Mouse (Mus musculus) midbrain, embryonic 15.5 days (tissue): ENCODE measurements around the gene Rnf144b. TPM values are rescaled to one million over a fixed set of nuclear protein-coding genes. Genes with fewer than 3 reads are reported as not detected.

Source experiments
- ATAC-seq: fragments of 200-750 bp; cut with Nextera tagmentation; replicated peaks from 2 replicates; pipeline ENCODE4 v1.8.0; 2017; ENCODE audit warnings: moderate TSS enrichment
- H3K27ac ChIP-seq: fragments of 300-500 bp; sonication (generic); 2 replicates; pipeline ENCODE4 v1.5.1; 2015; ENCODE audit warnings: mild to moderate bottlenecking, inconsistent platforms
- H3K27me3 ChIP-seq: fragments of 300-500 bp; sonication (generic); replicated peaks from 2 replicates; pipeline ENCODE4 v1.6.1; 2015; ENCODE audit warnings: inconsistent platforms
- H3K36me3 ChIP-seq: fragments of 300-500 bp; sonication (generic); replicated peaks from 2 replicates; pipeline ENCODE4 v1.6.1; 2015; ENCODE audit warnings: inconsistent platforms
- H3K4me1 ChIP-seq: fragments of 300-500 bp; sonication (generic); 2 replicates; pipeline ENCODE4 v1.6.1; 2015; ENCODE audit warnings: inconsistent platforms
- H3K4me2 ChIP-seq: fragments of 300-500 bp; sonication (generic); 2 replicates; pipeline ENCODE4 v1.6.1; 2015; ENCODE audit warnings: inconsistent platforms, mild to moderate bottlenecking, moderate library complexity
- H3K4me3 ChIP-seq: fragments of 300-500 bp; sonication (generic); 2 replicates; pipeline ENCODE4 v1.5.1; 2015; ENCODE audit warnings: mild to moderate bottlenecking, inconsistent platforms
- H3K9ac ChIP-seq: fragments of 300-500 bp; sonication (generic); 2 replicates; pipeline ENCODE4 v1.6.1; 2015; ENCODE audit warnings: mild to moderate bottlenecking, inconsistent platforms
- H3K9me3 ChIP-seq: fragments of 300-500 bp; sonication (generic); 2 replicates; pipeline ENCODE4 v1.6.1; 2016; ENCODE audit warnings: inconsistent platforms
- WGBS: fragments of 180-500 bp; shearing (Covaris S2); methylation state at CpG from one replicate; pipeline ENCODE4 v1.1.7; 2015; ENCODE audit warnings: mixed read lengths; 5-methylcytosine and 5-hydroxymethylcytosine counted together
- polyA plus RNA-seq: library from polyadenylated mRNA; unstranded; fragments of >200 nt; fragmentation: Nextera tagmentation; extraction: Ambion mirVana; gene quantifications from 2 replicates; pipeline ENCODE4 v1.2.1, GENCODE M21; 2015

Rnf144b gene
- polyA plus RNA-seq, 1 experiment from 2014 or later: 0.74 TPM

DNA sequence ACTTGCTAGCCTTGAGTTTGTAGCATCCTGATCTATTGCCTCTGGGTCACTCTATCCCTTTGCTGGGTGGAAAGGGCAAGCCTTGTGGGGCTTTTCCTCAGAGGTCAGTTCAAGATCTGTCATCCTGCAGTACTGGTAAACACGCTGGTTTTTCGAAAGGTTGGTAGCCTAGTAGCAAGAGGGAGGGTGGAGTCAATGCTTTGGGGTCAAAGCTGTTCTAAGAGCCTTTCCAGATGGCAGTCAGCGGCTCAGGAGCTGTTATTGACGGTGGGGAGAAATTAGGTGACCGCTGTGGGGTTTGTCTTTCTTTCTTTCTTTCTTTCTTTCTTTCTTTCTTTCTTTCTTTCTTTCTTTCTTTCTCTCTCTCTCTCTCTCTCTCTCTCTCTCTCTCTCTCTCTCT lies 34.4 kb downstream of the Rnf144b start:
- Histone ChIP-seq H3K9ac (no peak overlapping the region), H3K4me3 (no peak overlapping the region), H3K9me3 (no peaks in the 10 kb centered on the region), H3K36me3 (no peaks in the 10 kb centered on the region), H3K4me2 (no peak overlapping the region), H3K27me3 (no peaks in the 10 kb centered on the region), H3K4me1 (no peaks in the 10 kb centered on the region), H3K27ac (no peak overlapping the region)
- ATAC-seq: no peak
- WGBS: 71% methylated on average over 5 of the region's 5 CpGs

DNA sequence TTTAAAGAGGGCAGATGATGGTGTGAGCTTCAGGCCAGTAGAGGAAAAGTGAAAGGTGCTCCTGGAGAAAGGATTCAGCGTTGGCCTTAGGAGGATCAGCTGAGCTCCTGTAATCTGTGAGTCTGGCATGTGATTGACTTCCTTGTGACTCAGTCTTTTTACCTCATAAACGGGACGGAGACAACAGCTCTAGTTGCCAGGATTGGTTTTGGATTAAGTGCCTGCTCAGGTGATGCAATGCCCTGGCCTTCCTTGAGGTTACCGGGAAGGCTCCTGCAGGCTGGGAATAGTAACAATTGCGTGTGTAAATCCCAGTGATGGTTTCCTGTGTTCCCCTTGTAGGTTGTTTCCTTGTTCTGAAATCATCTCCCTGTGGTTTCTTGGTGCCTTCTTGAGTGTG lies 39.5 kb downstream of the Rnf144b start:
- no peak overlapping the region for H3K4me3 ChIP-seq
- no peaks in the 10 kb centered on the region for H3K9me3 ChIP-seq
- H3K4me2 ChIP-seq: no peak overlapping the region
- no peaks in the 10 kb centered on the region for H3K27me3 ChIP-seq
- no peak overlapping the region for H3K9ac ChIP-seq
- 90% methylated on average over 5 of the region's 5 CpGs for WGBS
- ATAC-seq: no peak
- H3K4me1 ChIP-seq: no peaks in the 10 kb centered on the region
- no peak overlapping the region for H3K27ac ChIP-seq
- H3K36me3 ChIP-seq: no peaks in the 10 kb centered on the region

DNA sequence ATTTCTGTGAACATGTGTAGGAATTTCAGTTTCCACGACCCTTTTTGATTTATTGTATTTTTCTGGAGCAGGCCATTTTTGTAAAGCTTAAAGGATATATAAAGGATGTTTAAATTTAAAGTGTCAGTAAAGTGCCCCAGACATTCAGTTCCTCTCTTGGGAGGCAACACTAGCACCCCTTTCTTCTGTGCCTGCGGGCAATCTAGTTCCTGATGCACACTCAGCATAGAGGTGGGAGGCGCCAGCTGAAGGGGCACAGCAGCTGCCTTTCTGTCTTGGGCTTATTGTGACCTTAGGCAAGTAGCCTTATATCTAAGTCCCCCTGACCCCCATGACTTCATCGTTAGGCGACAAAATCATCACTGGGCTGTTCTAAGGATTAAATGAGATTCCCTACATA lies 42.3 kb downstream of the Rnf144b start:
- Histone ChIP-seq H3K9me3 (no peaks in the 10 kb centered on the region), H3K27ac (no peak overlapping the region), H3K4me3 (no peak overlapping the region), H3K27me3 (no peaks in the 10 kb centered on the region), H3K9ac (no peak overlapping the region), H3K36me3 (no peaks in the 10 kb centered on the region), H3K4me1 (no peaks in the 10 kb centered on the region), H3K4me2 (no peak overlapping the region)
- 85% methylated on average over 5 of the region's 5 CpGs for WGBS
- ATAC-seq: no peak

DNA sequence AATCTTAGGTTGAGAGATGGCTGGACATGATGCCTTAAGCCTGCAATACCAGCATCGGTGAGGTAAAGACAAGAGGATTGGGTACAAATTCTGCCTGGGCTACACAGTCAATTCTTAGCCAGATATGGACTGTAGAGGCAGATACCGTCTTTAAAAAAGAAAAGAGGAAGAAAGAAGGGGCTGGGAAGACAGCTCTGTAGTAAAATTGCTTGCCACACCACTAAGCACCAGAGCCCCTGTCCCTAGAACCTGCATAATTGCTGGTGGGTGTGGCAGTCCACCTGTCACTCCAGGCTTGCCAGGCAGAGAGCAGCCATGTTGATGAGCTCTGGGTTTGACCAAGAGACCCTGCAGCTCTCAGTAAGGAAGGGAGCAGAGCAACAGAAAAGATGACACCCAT lies 42.8 kb downstream of the Rnf144b start:
- Histone ChIP-seq H3K4me2 (no peak overlapping the region), H3K36me3 (no peaks in the 10 kb centered on the region), H3K4me1 (no peaks in the 10 kb centered on the region), H3K9ac (no peak overlapping the region), H3K9me3 (no peaks in the 10 kb centered on the region), H3K27me3 (no peaks in the 10 kb centered on the region), H3K27ac (no peak overlapping the region), H3K4me3 (no peak overlapping the region)
- WGBS: 90% methylated on average over 2 of the region's 2 CpGs
- no peak for ATAC-seq

DNA sequence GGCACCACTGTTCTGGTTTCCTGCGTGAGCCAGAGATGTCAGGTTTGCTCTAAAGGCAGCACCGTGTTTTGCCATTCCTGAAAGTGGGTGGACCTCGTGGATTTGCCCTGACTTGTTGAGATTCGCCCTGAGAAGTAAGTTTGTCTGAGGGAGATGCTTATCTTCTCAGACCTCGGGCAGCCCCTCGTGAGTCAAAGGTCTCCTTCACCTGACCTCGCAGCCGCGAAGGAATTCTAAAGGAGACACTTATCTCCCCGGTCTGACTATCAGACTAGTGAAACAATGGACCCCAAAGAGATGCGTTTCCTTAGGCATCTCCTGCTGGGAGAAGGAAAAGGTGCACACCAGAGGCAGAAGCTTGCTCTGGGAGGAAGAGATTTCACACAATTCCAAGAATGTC lies 46.0 kb downstream of the Rnf144b start:
- Histone ChIP-seq H3K9ac (no peak overlapping the region), H3K4me3 (no peak overlapping the region), H3K9me3 (no peaks in the 10 kb centered on the region), H3K4me1 (no peaks in the 10 kb centered on the region), H3K27ac (no peak overlapping the region), H3K27me3 (no peaks in the 10 kb centered on the region), H3K4me2 (no peak overlapping the region), H3K36me3 (no peaks in the 10 kb centered on the region)
- ATAC-seq: no peak
- WGBS: 62% methylated on average over 11 of the region's 11 CpGs

DNA sequence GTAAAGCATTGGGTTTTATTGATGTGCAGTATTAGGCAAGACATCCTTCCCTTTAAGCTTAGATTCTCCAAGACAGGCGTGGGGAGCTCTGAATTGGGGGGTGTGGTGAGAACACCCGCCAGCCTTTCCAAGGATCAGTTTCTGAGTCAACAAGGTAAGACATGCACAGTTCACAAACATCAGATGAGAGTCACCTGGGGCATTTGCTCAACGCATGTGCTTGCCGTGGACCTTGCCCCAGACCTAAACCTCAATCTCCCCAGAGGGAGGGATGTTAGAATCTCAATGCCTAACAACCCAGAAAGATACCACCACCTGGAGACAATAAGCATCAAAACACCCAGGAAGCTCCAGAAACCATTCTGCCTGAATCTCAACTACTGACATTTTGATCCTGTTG lies 47.6 kb downstream of the Rnf144b start:
- ATAC-seq: no peak
- Histone ChIP-seq H3K27ac (no peak overlapping the region), H3K27me3 (no peaks in the 10 kb centered on the region), H3K9ac (no peak overlapping the region), H3K4me1 (no peaks in the 10 kb centered on the region), H3K4me3 (no peak overlapping the region), H3K4me2 (no peak overlapping the region), H3K36me3 (no peaks in the 10 kb centered on the region), H3K9me3 (no peaks in the 10 kb centered on the region)
- WGBS: 88% methylated on average over 4 of the region's 4 CpGs

DNA sequence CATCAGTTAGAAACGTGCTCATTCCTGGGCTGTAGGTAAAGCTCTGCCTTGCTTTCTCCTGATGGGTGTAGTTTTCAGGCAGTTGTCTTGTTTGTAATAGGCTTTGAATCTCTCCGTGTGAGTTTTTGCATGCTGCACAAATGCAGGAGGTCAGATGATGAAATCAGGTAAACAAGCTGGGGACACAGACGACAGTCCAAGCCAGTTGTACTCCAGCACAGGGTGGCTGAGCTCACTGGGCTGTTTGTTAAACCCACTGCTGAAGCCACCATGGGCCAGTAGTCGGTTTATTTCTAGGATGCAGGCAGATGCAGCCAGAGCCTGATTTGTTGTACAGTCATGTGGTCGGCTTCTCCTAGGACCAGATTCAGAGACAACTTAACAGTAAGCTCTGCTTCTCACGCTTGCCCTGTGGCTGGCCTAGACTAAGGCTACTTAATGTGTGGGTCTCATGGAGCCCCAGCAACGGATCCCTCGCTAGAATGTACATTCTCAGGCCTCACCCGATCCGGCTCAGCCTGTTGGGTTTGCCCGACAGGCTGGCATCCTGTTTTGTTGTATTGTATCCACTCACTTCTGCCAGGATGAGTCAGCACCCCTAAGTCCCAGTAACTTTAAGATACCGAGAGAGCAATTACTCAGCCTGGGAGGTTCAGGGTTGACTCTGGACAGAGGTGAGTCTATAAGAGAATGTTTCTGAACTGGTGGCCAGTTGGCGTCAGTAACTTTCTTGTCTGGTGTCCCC lies 48.5 kb downstream of the Rnf144b start:
- H3K36me3 ChIP-seq: no peaks in the 10 kb centered on the region
- no peak overlapping the region for H3K27ac ChIP-seq
- H3K9ac ChIP-seq: no peak overlapping the region
- H3K27me3 ChIP-seq: no peaks in the 10 kb centered on the region
- H3K4me3 ChIP-seq: no peak overlapping the region
- no peaks in the 10 kb centered on the region for H3K4me1 ChIP-seq
- H3K4me2 ChIP-seq: no peak overlapping the region
- ATAC-seq: no peak
- no peaks in the 10 kb centered on the region for H3K9me3 ChIP-seq
- 77% methylated on average over 13 of the region's 13 CpGs for WGBS

DNA sequence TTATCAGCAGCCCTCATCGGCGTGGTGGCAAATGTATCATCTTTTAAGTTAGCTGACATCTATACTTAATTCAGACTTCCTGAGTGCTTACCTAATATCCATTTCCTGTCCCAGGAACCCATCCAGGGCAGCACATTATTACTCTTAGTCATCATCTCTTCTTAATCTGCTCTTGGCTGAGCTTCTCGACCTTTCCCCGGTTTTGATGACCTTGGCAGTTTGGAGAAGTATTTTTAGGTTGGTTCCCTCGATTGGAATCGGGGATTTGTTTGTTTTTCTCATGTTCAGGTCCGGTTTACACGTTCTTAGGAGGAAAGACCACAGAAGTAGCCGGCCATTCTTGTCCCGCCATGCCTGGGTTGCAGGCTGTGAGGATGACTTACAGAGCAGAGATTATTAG lies 50.4 kb downstream of the Rnf144b start:
- no peak overlapping the region for H3K4me3 ChIP-seq
- no peak overlapping the region for H3K27ac ChIP-seq
- no peak for ATAC-seq
- H3K9me3 ChIP-seq: no peaks in the 10 kb centered on the region
- no peaks in the 10 kb centered on the region for H3K4me1 ChIP-seq
- H3K36me3 ChIP-seq: no peaks in the 10 kb centered on the region
- H3K4me2 ChIP-seq: no peak overlapping the region
- no peaks in the 10 kb centered on the region for H3K27me3 ChIP-seq
- 85% methylated on average over 10 of the region's 10 CpGs for WGBS
- H3K9ac ChIP-seq: no peak overlapping the region

DNA sequence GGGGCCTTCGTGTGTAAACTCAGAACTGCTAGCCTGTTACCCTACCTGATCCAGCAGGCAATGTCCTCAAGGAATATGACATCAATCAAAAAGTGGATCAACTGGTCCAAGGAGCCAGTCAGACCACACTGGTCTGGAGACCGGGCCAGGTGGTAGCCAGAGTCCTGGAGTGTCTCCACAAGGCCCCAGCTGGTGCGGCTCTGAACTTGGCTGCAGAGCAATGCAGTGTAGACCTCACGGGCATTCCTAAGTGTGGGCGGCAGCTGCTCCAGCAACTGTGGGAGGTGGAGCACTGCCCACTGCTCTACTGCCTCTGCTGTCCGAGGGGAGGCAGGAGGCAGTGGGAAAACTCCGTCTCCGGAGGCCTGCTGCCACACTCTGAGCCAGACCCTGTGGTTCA lies 55.7 kb downstream of the Rnf144b start:
- Histone ChIP-seq H3K9ac (no peak overlapping the region), H3K4me2 (no peak overlapping the region), H3K4me1 (no peaks in the 10 kb centered on the region), H3K9me3 (no peaks in the 10 kb centered on the region), H3K4me3 (no peak overlapping the region), H3K27me3 (no peaks in the 10 kb centered on the region), H3K27ac (no peak overlapping the region), H3K36me3 (no peaks in the 10 kb centered on the region)
- ATAC-seq: no peak
- 84% methylated on average over 8 of the region's 8 CpGs for WGBS

DNA sequence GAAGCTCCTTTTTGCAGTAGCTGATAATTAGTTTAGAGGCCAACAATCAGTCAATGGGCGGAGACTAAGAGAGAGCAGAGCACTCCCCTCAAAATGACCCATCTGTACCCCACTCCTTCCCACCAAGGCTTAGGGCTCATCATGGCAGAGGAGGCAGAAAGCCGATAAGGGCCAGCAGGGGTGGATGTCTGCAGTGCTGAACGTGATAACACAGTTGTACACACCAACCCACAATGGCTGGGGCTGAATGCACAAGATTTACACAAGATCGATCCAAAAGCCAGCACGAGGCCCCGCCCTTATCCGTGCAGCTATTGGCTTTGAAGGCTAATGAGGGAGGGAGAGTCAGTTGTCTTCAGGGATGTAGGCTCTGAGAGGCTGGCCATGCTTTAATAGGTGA lies 58.3 kb downstream of the Rnf144b start:
- Histone ChIP-seq H3K9me3 (no peaks in the 10 kb centered on the region), H3K4me2 (no peak overlapping the region), H3K4me1 (no peaks in the 10 kb centered on the region), H3K4me3 (no peak overlapping the region), H3K36me3 (no peaks in the 10 kb centered on the region), H3K27ac (no peak overlapping the region), H3K9ac (no peak overlapping the region), H3K27me3 (no peaks in the 10 kb centered on the region)
- 87% methylated on average over 7 of the region's 7 CpGs for WGBS
- no peak for ATAC-seq

DNA sequence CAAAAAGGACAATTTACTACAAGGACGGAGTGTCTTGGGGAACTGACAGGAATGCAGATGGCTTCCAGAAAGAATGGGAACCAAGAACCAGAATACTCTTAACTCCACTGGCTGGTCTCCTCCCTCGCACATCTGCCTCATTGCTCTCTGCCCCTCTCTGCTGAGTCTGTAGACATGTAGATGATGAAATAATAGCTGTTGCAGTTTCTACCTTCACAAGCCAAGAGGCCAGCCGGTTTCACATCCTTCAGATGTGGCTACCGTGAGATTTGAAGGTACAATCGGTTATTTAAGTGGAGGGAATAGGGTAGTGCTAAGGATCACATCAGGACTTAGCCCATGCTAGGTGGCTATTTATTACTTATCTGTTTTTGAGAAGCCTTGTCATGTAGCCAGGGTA lies 59.9 kb downstream of the Rnf144b start:
- Histone ChIP-seq H3K27ac (no peak overlapping the region), H3K9ac (no peak overlapping the region), H3K4me2 (no peak overlapping the region), H3K27me3 (no peaks in the 10 kb centered on the region), H3K9me3 (no peaks in the 10 kb centered on the region), H3K4me1 (no peaks in the 10 kb centered on the region), H3K36me3 (no peaks in the 10 kb centered on the region), H3K4me3 (no peak overlapping the region)
- ATAC-seq: no peak
- WGBS: 93% methylated on average over 5 of the region's 5 CpGs

DNA sequence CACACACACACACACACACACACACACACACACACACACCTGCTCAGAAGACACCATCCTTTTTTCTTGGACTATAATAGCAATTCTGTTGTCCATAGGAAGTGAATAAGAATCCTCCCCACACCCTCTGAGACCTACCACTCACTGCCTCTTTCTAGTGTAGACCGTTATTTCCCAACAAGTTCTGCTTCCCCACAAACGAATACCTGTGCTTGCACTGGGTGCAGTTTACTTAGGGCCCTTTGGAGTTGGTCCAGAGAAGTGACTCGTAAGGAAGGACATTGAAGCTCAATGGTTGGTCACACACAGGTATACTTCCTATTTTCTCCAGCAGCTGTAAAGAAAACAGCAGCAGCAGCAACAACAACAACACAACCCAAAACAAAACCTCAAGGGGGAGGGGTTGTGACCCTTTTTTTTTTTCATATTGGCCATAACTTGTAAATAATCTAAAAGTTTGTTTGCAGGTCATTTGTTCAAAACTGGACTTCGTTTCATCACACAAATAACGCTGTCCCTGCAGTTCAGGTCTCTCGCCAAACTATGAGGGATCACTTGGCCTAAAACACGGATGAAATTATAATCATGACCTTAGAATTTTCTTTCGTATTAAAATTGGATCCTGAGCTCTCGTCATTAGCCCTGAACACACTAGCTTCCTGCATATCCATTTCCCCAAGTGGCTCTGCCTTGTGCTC lies 60.7 kb downstream of the Rnf144b start:
- Histone ChIP-seq H3K4me1 (no peaks in the 10 kb centered on the region), H3K27me3 (no peaks in the 10 kb centered on the region), H3K9ac (no peak overlapping the region), H3K4me3 (no peak overlapping the region), H3K4me2 (no peak overlapping the region), H3K9me3 (no peaks in the 10 kb centered on the region), H3K27ac (no peak overlapping the region), H3K36me3 (no peaks in the 10 kb centered on the region)
- no peak for ATAC-seq
- 85% methylated on average over 9 of the region's 9 CpGs for WGBS

DNA sequence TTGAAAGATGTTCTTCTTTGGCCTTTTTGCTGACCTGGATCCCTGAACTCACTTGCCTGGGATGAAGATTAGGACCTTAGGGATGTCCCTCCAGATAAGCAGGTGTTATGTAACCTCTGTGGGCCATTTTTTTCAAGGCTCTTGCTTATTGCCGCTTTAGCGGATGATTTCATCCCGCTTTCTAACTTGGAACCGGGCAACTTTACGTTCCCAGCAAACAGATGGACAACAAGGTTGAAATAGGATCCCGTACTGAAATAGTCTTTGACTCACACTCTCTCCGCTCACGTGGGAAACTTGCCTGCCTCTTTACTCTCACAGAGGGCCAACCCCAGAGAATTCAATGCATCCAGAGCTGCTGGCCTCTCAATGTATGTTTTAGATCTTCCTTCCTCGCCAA lies 61.3 kb downstream of the Rnf144b start:
- no peak overlapping the region for H3K4me2 ChIP-seq
- H3K27me3 ChIP-seq: no peaks in the 10 kb centered on the region
- H3K27ac ChIP-seq: no peak overlapping the region
- ATAC-seq: no peak
- H3K4me1 ChIP-seq: no peaks in the 10 kb centered on the region
- no peaks in the 10 kb centered on the region for H3K36me3 ChIP-seq
- WGBS: 87% methylated on average over 9 of the region's 9 CpGs
- H3K9ac ChIP-seq: no peak overlapping the region
- no peak overlapping the region for H3K4me3 ChIP-seq
- no peaks in the 10 kb centered on the region for H3K9me3 ChIP-seq
